Comparison of ENCODE assay signal across 9 mouse cellular contexts in the genomic region with DNA sequence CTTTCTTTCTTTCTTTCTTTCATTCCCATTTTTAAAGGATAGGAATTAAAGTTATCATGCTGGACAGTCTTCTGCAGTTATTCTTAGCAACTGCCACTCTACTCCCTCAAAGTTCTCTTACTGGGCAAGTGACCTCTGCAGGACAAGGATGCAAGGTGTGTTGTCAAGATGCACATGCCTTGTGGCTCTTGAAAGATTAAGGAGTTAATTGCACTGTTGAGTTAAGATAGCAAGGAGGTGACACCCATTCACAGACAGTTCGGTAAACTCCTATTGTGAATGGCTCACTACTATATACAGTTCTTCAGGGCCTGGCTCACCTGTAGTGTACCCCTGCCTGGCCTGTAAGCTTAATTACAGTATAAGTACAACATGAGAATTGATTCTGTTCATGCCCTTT. TPM values are rescaled to one million over a fixed set of nuclear protein-coding genes. Genes with fewer than 3 reads are reported as not detected.
DNase-seq lines count a peak whose midpoint lies in the region; ATAC-seq lines count a peak whose summit lies in the region.
"Had no signal": no experiment of that assay in that cellular context is flagged by ENCODE, and none has a peak within 500 bp of the region (broad histone marks: within the 10 kb centered on the region; RNA-seq: fewer than 3 reads in every experiment).

No protein-coding gene starts in this region.

- H3K4me1 ChIP-seq in heart, embryonic 12.5 days (replicated peaks) = peaks cover 21% of the 10 kb centered on the region
- H3K4me1 ChIP-seq in hindbrain, embryonic 16.5 days (ENCODE audit: control insufficient read depth, insufficient read depth, low read depth, low read length) = peaks cover 25% of the 10 kb centered on the region
- H3K4me1 ChIP-seq in midbrain, embryonic 13.5 days (replicated peaks) = peaks cover 38% of the 10 kb centered on the region

- peak overlapping the region; percentile 98; the same call in 1 of the 2 replicates for H3K9ac ChIP-seq in heart, embryonic 12.5 days
- H3K9ac ChIP-seq in hindbrain, embryonic 16.5 days (ENCODE audit: low read depth, low read length) = 0 out of 2 replicates have a peak overlapping the region, but pooled peaks have one; percentile 14
- peak overlapping the region; percentile 83 for H3K9ac ChIP-seq in midbrain, embryonic 13.5 days (replicated peaks)

- no peaks in the 10 kb centered on the region for H3K9me3 ChIP-seq in heart, embryonic 12.5 days (replicated peaks)
- H3K9me3 ChIP-seq in hindbrain, embryonic 16.5 days (ENCODE audit: control insufficient read depth, low read length) = no peaks in the 10 kb centered on the region
- no peaks in the 10 kb centered on the region for H3K9me3 ChIP-seq in midbrain, embryonic 13.5 days

- ATAC-seq in heart, embryonic 12.5 days (ENCODE audit: insufficient number of reproducible peaks, low FRiP score) = no peak
- no peak for ATAC-seq in hindbrain, embryonic 16.5 days
- ATAC-seq in midbrain, embryonic 13.5 days = no peak

- intact Hi-C loops in gastrocnemius, postnatal 14 days (cut with DNase I; ENCODE audit: low total_unique reads) = no loop called here

- 5% methylated on average over 1 of the region's 1 CpGs for WGBS in heart, embryonic 12.5 days
- WGBS in hindbrain, embryonic 16.5 days = 45% methylated on average over 1 of the region's 1 CpGs
- WGBS in midbrain, embryonic 13.5 days = 35% methylated on average over 1 of the region's 1 CpGs

- H3K4me3 ChIP-seq in heart, embryonic 12.5 days = peak overlapping the region; percentile 95
- H3K4me3 ChIP-seq in hindbrain, embryonic 16.5 days (ENCODE audit: low read length) = peak overlapping the region; percentile 71
- peak overlapping the region; percentile 66 for H3K4me3 ChIP-seq in midbrain, embryonic 13.5 days (replicated peaks)

- H3K27me3 ChIP-seq in heart, embryonic 12.5 days (replicated peaks) = no peaks in the 10 kb centered on the region
- H3K27me3 ChIP-seq in hindbrain, embryonic 16.5 days (replicated peaks; ENCODE audit: control insufficient read depth, insufficient read depth, low read length) = no peaks in the 10 kb centered on the region
- no peaks in the 10 kb centered on the region for H3K27me3 ChIP-seq in midbrain, embryonic 13.5 days

- no peak overlapping the region for H3K27ac ChIP-seq in heart, embryonic 12.5 days (ENCODE audit: poor library complexity, severe bottlenecking)
- no peak overlapping the region for H3K27ac ChIP-seq in hindbrain, embryonic 16.5 days (ENCODE audit: low read depth, low read length)
- H3K27ac ChIP-seq in midbrain, embryonic 13.5 days = no peak overlapping the region

- peaks cover 17% of the 10 kb centered on the region for H3K36me3 ChIP-seq in heart, embryonic 12.5 days
- H3K36me3 ChIP-seq in hindbrain, embryonic 16.5 days (ENCODE audit: control insufficient read depth, insufficient read depth, low read length) = peaks cover 3% of the 10 kb centered on the region; the same call in 1 of the 2 replicates
- H3K36me3 ChIP-seq in midbrain, embryonic 13.5 days = peaks cover 8% of the 10 kb centered on the region; the same call in 1 of the 2 replicates

- peak overlapping the region; percentile 92 for H3K4me2 ChIP-seq in heart, embryonic 12.5 days
- H3K4me2 ChIP-seq in hindbrain, embryonic 16.5 days (ENCODE audit: low read length) = peak overlapping the region; percentile 82
- H3K4me2 ChIP-seq in midbrain, embryonic 13.5 days (replicated peaks) = peak overlapping the region; percentile 76

- DNase-seq in heart, adult 9 months (ENCODE audit: low spot score in 2 of 2) = no peak
- peak; percentile 66 for DNase-seq in c-Kit-positive CD71-positive TER-119-positive erythroid progenitor cells, embryonic 14.5 days (ENCODE audit: low spot score)
- DNase-seq in left cerebral cortex, adult 11 months (ENCODE audit: low spot score) = no peak
- no peak for DNase-seq in gastrocnemius, postnatal 14 days
- DNase-seq in cerebellum, adult 8-10 months = no peak
- DNase-seq: kidney, adult 8-10 months had no signal

RNA-seq across cellular contexts. Expression of a gene that starts 1.6 kb away (rescaled TPM):
- 331 and 334 TPM in 2 replicates for polyA plus RNA-seq in heart, embryonic 12.5 days (2016; fragmentation: Nextera tagmentation; extraction: Ambion mirVana)
- polyA plus RNA-seq in hindbrain, embryonic 16.5 days (2015; fragmentation: Nextera tagmentation; extraction: Ambion mirVana) = 303 and 304 TPM in 2 replicates
- polyA plus RNA-seq in midbrain, embryonic 13.5 days (2015; fragmentation: Nextera tagmentation; extraction: Ambion mirVana) = 262 TPM in 2 replicates
- total RNA-seq in gastrocnemius, postnatal 14 days (2021) = 100 to 1,000 TPM; 104 to 133 TPM

RNA-seq across cellular contexts. Expression of a gene that starts 30.4 kb away (rescaled TPM):
- 0.26 TPM in 1 of 2 replicates, not detected in the other for polyA plus RNA-seq in heart, embryonic 12.5 days (2016; fragmentation: Nextera tagmentation; extraction: Ambion mirVana)
- polyA plus RNA-seq in hindbrain, embryonic 16.5 days (2015; fragmentation: Nextera tagmentation; extraction: Ambion mirVana) = 0.86 and 2.6 TPM in 2 replicates
- polyA plus RNA-seq in midbrain, embryonic 13.5 days (2015; fragmentation: Nextera tagmentation; extraction: Ambion mirVana) = 0.40 and 0.47 TPM in 2 replicates
- total RNA-seq in gastrocnemius, postnatal 14 days (2021) = not detected

RNA-seq across cellular contexts. Expression of a gene that starts 31.7 kb away (rescaled TPM):
- polyA plus RNA-seq in heart, embryonic 12.5 days (2016; fragmentation: Nextera tagmentation; extraction: Ambion mirVana) = 4.6 and 6.1 TPM in 2 replicates
- polyA plus RNA-seq in hindbrain, embryonic 16.5 days (2015; fragmentation: Nextera tagmentation; extraction: Ambion mirVana) = 1.9 and 2.3 TPM in 2 replicates
- polyA plus RNA-seq in midbrain, embryonic 13.5 days (2015; fragmentation: Nextera tagmentation; extraction: Ambion mirVana) = 4.6 and 4.7 TPM in 2 replicates
- total RNA-seq in gastrocnemius, postnatal 14 days (2021) = 1 to 10 TPM; 9.0 to 9.1 TPM

RNA-seq across cellular contexts. Expression of a gene that starts 52.9 kb away (rescaled TPM):
- 255 and 272 TPM in 2 replicates for polyA plus RNA-seq in heart, embryonic 12.5 days (2016; fragmentation: Nextera tagmentation; extraction: Ambion mirVana)
- polyA plus RNA-seq in hindbrain, embryonic 16.5 days (2015; fragmentation: Nextera tagmentation; extraction: Ambion mirVana) = 384 and 414 TPM in 2 replicates
- 686 and 713 TPM in 2 replicates for polyA plus RNA-seq in midbrain, embryonic 13.5 days (2015; fragmentation: Nextera tagmentation; extraction: Ambion mirVana)
- total RNA-seq in gastrocnemius, postnatal 14 days (2021) = 10 to 100 TPM; 77.9 to 81.6 TPM

Comparison
In these comparisons a context has a peak if more than half of its experiments do, and no peak if none do; other contexts are left out.
1. H3K9ac ChIP-seq: peak in every context shown above with its lines; median percentile 98 in heart, embryonic 12.5 days; 83 in midbrain, embryonic 13.5 days; 14 in hindbrain, embryonic 16.5 days.